Mouse (Mus musculus) CD4-positive, CD25-positive, alpha-beta regulatory T cell, adult 4 months (primary cell): ENCODE results near the gene Eno1. TPM values are rescaled to one million over a fixed set of nuclear protein-coding genes. Genes with fewer than 3 reads are reported as not detected.
"Not testable (repeated sequence)": the region's sequence is repeated elsewhere in the genome, so short reads cannot be mapped to it uniquely, and the experiment has no call there.

Source experiments
- ATAC-seq: one replicate; pipeline ENCODE4 v1.8.0; 2017
- polyA plus RNA-seq, 2 experiments: library from polyadenylated mRNA; unstranded; fragments of 100-300 nt; shearing (Covaris generic); gene quantifications; one replicate each; pipeline ENCODE4 v1.2.1; 2017

Eno1 gene
- polyA plus RNA-seq, 2 experiments from 2014 or later: 733 to 1,178 TPM

DNA sequence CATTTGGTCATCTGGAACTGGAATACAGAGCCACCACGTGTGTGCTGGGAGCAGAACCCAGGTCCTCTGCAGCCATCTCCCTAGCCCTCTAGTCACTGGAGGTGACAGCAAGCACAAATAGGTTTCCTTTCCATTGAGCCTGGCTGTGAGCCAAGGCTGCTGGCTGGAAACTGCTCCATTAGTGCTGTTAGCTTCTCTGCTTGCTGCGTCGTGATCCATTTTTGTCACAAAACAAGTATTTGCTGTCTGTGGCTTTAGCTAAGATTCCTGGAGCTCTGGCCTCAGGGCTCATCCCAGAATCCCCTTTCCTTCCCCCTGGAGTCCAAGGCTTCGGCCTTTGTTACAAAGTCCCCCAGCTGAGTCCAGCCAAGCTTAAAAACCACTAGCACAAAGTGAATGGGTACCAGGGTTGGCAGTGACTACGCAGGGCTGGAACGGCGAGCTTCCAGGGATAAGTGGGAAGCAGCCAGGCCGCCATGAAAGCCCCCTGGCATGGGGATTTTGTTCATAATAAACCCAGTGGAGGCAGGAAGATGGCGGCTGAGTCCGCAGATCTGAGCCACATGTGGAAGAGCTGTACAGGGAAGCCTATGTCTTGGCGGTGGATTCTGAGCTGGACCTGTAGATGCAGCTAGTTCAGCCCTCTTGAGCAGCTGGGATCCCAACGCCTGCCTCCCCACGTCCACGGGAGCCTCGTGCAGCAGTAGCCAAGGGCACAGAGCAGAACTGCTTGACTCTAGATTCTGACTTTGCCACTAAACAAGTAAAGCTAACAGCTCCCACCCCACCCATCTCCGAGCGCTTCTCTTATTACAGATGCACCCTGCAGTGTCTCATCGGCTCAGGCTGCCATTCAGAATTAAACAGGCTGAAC lies 14.3 kb downstream of the Eno1 start:
- no peak for ATAC-seq

DNA sequence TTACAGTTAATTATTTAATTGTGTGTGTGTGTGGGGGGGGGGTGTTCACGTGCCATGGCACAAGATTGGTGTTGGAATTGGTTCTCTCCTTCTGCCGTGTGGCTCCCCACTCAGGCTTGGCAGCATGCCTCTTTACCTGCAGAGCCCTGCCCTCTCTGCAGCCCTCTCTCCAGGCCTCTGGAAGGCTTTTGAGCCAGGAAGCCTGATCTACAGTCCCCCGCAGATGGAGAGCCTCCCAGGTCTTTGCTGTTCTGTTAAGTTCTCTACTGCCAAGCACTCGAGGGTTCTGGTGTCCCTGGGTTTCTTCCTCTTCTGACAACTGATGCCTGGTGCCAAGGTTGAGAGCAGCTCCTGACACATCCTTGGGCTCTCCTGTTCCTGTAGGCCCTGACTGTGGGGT lies 17.9 kb downstream of the Eno1 start:
- no peak for ATAC-seq

DNA sequence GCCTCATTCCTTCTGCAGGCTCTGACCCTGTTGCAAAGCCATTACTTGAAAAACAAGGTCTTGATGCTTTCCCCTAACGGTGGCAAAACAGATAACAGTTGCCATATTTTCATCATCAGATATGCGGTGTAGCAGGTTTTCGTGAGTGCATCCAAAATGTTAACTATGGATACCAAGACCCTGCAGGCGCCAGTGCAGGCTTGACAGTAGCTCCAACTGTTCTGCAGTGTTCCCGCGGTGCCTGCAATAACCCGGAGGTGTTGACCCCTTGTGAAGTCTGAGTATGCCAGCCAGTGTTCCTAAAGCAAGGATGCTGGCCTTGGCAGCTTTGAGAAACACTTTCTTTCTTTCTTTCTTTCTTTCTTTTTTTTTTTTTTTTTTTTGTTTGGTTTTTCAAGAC lies 18.7 kb downstream of the Eno1 start:
- no peak for ATAC-seq

DNA sequence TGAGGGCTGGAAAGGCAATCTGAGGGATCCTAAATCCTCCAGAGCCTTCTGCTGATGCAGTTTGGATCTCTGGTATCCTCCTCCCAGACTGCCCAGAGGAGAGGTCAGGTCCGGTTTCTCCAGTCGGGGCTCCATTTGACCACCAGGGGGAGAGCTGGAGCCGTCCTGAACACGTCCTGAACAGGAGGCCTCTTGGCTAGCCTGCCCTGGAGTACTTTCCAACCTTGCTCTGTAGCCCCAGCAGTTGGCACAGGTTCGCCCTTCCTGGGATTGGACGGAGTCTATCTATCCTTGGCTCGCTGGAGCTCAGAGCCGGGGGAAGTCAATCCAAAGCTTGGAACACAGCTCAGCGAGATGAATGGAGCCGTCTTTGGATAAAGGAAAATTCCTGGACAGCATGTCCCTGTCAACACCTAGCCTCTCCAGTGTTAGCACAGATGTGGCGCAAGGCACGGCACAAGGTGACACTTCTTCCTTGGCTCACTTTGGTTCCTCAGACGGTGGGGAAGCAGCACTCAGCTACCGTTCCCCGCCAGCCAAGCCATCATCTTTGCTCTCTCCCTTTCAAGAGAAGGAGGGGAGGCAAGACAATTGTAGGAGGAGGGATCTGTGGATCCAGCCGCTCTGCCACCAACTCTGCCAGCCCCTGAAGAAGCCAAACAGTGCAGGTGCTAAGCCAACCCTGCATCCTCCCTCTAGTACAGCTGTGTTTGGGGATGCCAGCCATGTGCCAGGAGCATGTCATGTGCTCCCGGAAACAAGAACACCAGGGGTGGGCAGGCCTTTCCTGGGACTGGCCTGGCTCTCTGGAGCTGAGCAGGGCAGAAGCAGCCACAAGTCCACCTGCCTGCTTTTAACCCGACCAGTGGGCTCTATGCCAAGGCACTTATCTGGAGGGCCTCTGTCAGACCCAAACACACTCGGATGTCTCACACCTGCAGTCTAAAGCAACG lies 21.0 kb downstream of the Eno1 start:
- peak; percentile 67 for ATAC-seq

DNA sequence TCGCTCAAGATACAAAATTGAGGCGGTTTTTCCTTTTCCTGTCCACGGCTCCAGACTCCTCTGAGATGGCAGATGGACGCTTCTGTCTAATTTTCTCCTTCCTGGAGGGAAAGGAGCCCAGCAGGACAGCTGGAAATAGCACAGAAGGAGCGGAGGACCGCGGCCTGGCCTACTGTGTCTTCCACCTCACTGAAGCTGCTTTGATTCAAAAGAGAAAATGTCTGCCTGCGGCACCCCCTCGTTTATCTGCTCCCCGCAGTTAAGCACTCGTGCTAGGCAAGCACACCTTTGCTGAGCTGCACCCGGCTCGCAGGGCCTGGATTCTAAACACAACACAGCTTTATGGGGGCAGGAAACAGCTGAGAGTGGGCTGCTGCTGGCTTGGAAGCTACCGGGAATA lies 21.9 kb downstream of the Eno1 start:
- no peak for ATAC-seq

DNA sequence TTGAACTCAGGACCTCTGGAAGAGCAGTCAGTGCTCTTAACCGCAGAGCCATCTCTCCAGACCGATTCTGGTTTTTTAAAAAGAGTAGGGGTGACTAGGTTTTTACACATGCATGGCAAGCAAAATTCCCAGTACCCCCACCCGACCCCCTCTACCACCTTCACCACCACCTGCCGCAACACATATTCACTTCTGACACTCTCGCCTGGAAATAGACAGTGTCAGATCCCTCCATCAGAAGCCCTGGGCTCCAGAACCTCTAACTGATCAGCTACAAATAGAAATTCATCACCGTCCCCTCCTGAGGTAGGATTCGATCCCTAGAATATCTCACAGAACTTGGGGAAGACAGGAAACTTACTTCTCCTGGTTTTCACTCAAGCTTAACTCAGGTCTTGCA lies 23.1 kb downstream of the Eno1 start:
- no peak for ATAC-seq

DNA sequence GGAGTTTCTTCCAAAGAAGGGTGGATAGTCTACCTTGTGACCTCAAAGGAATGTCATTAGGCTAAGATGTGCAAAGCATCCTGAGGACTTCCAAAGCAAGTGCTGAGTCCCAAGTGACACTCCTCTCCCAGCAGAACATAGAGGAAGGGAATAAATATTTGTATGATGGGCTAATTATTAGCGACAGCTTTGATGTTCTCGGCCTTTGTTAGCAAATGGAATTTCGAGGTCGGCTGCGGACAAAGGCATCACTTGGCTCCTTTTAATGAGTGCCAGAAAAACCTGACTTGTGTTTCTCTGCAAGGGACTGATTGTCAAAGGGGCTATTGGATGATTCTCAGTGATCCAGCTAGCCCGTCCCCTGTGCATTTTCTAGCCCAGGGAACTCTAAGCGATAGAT lies 23.6 kb downstream of the Eno1 start:
- ATAC-seq: no peak

DNA sequence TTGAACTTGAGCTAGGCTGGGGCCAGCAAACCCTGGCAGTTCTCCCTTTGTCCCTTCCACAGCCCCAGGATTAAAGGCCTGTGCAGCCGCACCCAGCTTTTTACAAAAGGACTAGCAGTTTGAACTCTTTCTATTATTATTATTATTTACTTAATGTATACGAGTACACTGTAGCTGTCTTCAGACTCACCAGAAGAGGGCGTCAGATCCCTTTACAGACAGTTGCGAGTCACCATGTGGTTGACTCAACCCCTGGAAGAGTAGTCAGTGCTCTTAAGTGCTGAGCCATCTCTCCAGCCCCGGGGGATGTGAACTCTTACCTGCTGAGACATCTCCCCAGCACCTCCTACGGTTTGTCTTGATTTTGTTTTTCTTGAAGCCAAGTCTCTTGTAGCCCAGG lies 24.2 kb downstream of the Eno1 start:
- no peak for ATAC-seq

DNA sequence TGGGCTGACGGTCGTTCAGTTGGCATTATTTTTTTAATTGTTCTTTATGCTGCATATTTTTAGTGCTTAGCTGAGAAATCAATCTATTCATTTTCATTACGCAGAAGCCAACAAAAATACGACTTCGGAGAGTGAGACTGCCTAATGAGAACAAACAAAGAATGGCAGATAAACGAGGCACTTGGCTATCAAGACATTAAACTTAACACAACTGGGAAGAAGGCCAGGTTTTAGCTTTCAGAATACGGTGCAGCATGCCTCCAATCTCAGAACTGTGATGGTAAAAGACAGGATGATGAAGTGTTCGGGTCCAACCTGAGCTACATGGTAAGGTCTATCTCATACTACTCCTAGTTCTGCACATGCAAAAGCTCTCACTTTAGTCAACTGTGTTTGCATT lies 25.8 kb downstream of the Eno1 start:
- ATAC-seq: no peak

DNA sequence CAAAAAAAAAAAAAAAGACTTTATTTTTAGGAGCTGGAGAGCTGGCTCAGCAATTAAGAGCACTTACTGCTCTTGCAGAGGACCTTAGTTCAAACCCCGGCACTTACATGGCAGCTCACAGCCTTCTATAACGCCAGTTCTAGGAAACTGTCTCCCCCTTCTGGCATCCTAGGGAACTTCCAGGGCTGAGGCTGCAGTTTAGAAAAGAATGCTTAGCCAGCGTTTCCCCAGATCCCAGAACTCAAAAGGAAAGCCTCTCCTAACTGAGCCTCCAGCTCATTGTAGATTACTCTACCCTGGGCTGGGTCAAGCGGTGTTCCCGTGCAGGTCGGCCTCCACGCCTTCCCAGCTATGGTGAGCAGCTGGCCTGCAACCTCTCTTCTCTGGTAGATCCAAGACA lies 28.4 kb downstream of the Eno1 start:
- ATAC-seq: peak; percentile 27

DNA sequence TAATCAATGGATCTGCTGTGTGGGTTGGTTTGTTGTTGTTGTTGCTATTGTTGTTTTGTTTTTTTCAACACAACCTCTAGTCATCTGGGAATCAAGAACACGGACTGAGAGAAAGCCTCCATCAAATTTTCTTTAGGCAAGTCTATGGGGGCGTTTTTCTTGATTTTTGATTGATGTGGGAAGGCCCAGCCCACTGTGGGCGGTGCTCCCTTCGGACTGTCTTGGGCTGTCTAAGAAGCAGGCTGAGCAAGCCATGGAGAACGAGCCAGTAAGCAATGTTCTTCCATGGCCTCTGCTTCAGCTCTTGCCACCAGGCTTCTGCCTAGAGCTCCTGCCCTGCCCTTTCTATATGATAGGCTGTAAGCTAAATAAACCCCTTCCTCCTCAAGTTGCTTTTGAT lies 28.9 kb downstream of the Eno1 start:
- ATAC-seq: no peak

DNA sequence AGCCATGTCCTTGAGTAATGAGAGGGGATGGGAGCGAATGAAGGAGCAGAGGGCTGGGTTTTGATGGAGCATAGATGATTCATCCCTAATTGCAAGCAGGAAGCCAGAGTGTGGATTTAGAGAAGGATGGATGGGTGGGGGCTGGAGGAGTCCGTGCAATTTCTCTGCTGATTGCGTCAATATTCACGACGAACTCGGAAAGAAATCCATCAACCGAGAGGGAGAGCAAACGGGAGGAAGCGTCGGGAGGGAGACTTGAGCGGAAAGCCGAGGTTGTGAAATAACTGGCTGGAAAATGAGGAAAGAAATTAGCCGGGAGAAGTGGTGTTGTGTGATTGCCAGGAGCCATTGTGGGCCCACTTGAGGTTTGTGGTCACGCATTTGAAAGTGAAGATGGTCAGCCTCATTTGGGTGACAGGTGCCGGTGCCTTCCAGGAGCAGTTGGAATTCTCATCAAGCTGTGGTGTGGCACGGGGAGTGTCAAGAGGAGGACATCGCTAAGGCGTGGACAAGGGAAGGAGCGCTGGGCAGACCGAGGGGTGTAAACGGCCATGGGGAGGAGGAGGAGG lies 30.2 kb downstream of the Eno1 start:
- no peak for ATAC-seq

DNA sequence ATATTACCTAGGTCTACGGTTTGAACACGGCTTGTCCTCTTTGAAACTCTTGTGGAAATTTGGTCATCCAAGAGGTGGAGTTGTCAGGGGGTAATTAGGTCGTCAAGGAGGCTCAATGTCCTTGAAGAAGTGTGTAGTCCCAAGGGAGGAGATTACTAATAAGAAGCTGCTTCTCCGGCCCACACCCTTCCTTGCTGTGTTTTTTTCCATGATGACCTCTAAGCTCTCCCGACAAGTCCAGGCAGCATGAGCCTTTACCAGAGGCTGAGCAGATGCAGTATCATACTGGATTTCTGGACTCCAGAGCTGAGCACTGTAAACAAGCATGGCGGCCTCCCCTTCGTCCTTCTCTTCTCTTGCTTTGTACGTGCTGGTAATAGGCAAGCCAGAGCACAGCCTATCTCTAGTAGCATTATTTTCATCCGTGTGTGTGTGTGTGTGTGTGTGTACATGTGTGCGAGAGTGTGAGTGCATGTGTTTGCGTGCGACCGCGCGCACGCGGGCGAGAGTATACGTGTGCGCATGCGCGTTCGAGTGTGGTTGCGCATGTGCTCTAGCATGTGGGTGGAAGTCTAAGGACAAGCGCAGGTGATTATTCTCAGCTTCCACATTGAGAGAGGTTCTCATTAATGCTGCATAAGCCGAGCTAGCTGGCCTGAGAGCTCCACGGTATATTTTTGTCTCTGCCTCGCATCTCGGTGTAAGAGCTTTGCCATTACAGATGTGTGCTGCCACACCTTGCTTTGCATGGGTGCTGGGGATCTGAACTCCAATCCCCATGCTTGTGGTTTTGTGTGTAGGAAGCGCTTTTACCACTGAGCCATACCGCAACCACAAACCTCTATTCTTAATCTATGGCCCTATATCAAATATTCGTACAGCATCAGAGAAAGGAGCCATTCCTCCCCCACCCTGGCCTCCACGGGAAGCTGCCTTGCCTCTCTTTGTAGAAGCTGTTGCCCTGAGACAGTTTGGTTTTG lies 32.4 kb downstream of the Eno1 start:
- ATAC-seq: peak; percentile 50

DNA sequence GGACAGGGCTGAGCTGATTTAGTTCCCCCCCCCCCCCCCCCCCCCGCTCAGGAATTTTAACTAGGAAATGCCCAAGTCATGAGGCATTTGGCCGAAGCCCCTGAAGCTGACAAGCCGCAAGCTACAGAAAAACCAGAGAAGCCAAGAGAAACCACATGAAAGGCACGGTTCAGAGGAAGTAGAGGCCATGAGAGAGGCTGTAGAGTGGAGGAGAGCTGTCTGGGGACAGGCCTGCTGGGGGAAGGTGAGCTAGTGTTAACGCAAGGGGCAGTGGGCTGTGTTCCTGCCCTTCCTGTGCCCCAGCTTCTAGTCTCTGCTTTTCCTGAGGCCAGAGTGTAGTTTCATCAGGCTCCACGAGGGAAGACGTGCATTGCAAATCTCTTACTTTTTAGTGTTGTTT lies 33.2 kb downstream of the Eno1 start:
- peak; percentile 65 for ATAC-seq

DNA sequence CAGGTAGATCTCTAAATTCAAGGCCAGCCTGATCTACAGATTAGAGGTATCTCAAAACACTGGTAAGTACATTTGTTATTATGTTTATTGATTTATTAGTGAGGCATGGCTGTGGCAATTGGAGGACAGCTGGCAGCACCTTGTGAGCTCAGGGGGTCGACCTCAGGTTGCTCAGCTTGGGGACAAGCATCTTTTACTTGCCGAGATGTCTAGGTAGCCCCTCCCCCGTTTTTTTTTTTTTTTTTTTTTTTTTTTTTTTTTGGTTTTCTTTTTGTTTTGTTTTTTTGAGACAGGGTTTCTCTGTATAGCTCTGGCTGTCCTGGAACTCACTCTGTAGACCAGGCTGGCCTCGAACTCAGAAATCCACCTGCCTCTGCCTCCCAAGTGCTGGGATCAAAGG lies 34.2 kb downstream of the Eno1 start:
- ATAC-seq: not testable (repeated sequence)

DNA sequence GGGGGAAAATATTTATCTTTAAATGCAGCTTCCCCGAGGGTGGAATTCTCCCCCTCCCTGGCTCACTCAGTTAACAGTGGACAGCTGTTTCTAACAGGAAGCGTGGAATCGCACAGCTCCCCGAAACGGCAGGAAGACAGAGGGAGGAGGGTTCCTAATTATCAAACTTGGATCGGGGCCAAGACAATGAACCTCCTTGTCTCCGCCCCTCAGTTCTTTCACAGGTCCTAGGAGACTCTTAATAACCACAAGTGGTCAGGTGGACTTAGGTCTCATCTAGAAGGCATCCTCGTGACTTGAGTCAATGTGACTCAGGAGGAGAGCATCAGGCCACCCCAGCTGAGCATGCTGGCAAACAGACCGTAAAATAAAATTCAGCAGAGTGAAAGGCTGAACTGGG lies 36.2 kb downstream of the Eno1 start:
- no peak for ATAC-seq

DNA sequence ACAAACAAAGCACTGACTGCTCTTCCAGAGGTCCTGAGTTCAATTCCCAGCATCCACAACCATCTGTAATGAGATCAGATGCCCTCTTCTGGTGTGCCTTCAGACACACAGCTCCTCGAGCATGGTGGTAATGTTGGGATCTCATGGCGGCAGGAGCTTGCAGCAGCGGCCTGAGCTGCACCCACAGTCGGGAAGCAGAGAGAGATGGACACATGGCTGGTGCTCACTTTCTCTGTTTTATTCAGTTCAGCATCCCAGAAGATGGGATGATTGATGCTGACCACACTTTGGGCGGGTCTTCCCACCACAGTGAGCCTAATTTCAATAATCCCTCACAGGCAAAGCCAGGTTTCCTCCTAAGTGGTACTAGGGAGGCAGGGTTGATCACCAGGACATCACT lies 39.0 kb downstream of the Eno1 start:
- no peak for ATAC-seq

DNA sequence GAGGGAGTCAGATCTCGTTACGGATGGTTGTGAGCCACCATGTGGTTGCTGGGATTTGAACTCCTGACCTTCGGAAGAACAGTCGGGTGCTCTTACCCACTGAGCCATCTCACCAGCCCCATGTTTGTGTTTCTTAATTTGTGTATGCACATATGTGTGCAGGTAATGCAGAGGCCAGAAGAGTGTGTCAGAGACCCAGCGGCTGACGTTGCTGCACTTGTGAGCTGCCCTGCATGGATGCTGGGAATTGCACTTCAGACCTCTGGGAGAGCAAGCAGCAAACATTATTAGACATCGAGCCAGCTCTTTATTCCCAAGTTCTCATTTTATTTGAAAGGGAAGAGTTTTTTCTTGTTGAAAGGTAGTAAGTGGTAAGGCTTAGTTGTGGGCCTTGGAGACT lies 42.8 kb downstream of the Eno1 start:
- not testable (repeated sequence) for ATAC-seq

DNA sequence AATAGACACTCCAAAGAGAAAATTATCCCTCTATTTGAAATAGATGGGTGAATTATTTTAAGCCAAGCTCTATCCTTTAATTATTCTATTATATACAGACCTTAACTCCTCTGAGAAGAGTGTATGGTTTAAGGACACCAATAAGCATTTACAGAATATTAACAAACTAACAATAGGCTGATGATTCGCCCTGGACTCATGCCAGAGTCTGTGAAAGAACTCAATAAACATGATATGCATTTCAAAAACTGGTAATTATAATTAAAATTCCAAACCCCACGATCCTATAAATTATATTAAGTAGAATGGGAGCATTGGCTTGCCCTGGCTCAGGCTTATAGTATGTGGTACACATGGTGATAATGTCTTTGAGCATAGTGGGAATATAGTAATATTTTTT lies 43.5 kb downstream of the Eno1 start:
- ATAC-seq: no peak

DNA sequence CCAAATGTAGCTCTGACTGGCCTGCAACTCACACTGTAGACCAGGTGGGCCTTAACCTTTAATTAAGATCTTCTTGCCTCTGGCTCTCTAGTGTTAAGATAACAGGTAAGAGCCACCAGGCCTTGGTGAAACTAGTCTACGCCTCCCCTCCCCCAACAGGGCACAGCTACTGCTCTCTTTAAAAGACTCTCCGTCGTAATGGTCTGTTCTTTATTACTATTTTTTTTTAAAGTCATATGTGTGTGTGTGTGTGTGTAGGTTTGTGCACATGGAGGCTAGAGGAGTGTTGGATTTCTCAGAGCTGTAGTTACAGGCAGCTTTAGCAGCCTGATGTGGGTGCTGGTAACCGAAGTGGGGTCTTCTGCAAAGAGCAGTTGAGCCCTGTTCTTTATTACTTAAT lies 43.9 kb downstream of the Eno1 start:
- no peak for ATAC-seq

DNA sequence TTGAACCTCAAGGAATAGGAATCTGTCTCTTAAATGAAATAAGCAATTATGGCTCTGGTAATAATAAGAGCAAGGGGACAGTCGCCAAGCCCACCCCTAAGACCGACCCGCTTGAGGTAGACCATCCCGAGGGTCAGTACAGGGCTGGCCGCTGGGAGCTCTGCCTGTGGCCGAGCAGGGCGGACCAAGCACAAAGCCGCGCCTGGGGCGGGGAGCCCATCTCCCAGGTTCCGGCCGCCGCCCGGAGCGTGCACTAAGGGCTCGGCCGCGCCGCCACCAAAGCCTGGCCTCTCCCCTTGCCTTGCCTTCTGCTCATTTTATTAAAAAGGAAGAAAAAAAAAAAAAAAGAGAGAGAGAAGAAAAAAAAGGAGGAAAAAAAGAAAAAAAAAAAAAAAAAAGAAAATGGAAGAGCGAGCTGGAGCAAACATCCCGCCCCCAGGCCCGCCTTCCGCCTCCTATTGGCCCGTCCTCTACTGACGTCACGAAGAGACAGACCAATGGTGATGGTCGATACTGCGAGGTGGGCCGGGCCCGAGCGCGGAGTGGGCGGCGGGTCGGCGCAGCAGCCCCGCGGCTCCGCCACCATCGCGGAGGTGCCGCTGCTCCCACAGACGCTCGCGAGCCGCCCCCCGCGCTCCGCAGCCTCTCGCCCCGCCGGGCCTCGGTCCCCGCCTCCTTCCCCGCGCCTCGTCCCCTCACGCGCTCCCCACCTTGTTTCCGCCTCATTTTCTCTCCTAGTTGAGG lies 44.7 kb downstream of the Eno1 start, which contains the start of gene Rere:
Gene Rere (plus strand): TSS at position 629 of the 744 bp plus-strand sequence.
- peak; percentile 99 for ATAC-seq
